Mouse (Mus musculus) stomach, embryonic 16.5 days (tissue): Measurements from ENCODE around the gene Ankrd33. TPM values are rescaled to one million over a fixed set of nuclear protein-coding genes. Genes with fewer than 3 reads are reported as not detected.

ENCODE experiments used
- ATAC-seq: fragments of 200-750 bp; cut with Nextera tagmentation; 2 replicates; pipeline ENCODE4 v1.8.0; 2017; ENCODE audit warnings: moderate number of reproducible peaks, moderate TSS enrichment; ENCODE audit not compliant: insufficient read depth, low FRiP score
- H3K27ac ChIP-seq: fragments of 300-500 bp; sonication (generic); 2 replicates; pipeline ENCODE4 v1.5.1; 2014; ENCODE audit warnings: low read length
- H3K27me3 ChIP-seq: fragments of 300-500 bp; sonication (generic); 2 replicates; pipeline ENCODE4 v1.6.1; 2014; ENCODE audit warnings: low read length, control low read depth, mixed read lengths; ENCODE audit not compliant: control insufficient read depth, insufficient read depth
- H3K36me3 ChIP-seq: fragments of 300-500 bp; sonication (generic); 2 replicates; pipeline ENCODE4 v1.6.1; 2014; ENCODE audit warnings: low read length; ENCODE audit not compliant: control insufficient read depth, insufficient read depth
- H3K4me1 ChIP-seq: fragments of 300-500 bp; sonication (generic); 2 replicates; pipeline ENCODE4 v1.6.1; 2014; ENCODE audit warnings: low read length, control low read depth, mixed read lengths; ENCODE audit not compliant: control insufficient read depth, insufficient read depth
- H3K4me2 ChIP-seq: fragments of 300-500 bp; sonication (generic); 2 replicates; pipeline ENCODE4 v1.6.1; 2014; ENCODE audit warnings: low read depth, low read length, mixed read lengths
- H3K4me3 ChIP-seq: fragments of 300-500 bp; sonication (generic); replicated peaks from 2 replicates; pipeline ENCODE4 v1.5.1; 2014; ENCODE audit warnings: mild to moderate bottlenecking, low read length
- H3K9ac ChIP-seq: fragments of 300-500 bp; sonication (generic); 2 replicates; pipeline ENCODE4 v1.6.1; 2014; ENCODE audit warnings: low read length
- H3K9me3 ChIP-seq: fragments of 300-500 bp; sonication (generic); replicated peaks from 2 replicates; pipeline ENCODE4 v1.6.1; 2016; ENCODE audit warnings: low read length, control low read depth; ENCODE audit not compliant: control insufficient read depth
- WGBS: fragments of 180-500 bp; shearing (Covaris S2); extraction: QIAGEN DNeasy Blood & Tissue Kit; methylation state at CpG from one replicate; pipeline ENCODE4 v1.1.7; 2014; 5-methylcytosine and 5-hydroxymethylcytosine counted together
- polyA plus RNA-seq: library from polyadenylated mRNA; unstranded; fragments of >200 nt; fragmentation: Nextera tagmentation; extraction: Ambion mirVana; gene quantifications from 2 replicates; pipeline ENCODE4 v1.2.1, GENCODE M21; 2015

Gene Ankrd33
- polyA plus RNA-seq, 1 experiment from 2014 or later: not detected

DNA sequence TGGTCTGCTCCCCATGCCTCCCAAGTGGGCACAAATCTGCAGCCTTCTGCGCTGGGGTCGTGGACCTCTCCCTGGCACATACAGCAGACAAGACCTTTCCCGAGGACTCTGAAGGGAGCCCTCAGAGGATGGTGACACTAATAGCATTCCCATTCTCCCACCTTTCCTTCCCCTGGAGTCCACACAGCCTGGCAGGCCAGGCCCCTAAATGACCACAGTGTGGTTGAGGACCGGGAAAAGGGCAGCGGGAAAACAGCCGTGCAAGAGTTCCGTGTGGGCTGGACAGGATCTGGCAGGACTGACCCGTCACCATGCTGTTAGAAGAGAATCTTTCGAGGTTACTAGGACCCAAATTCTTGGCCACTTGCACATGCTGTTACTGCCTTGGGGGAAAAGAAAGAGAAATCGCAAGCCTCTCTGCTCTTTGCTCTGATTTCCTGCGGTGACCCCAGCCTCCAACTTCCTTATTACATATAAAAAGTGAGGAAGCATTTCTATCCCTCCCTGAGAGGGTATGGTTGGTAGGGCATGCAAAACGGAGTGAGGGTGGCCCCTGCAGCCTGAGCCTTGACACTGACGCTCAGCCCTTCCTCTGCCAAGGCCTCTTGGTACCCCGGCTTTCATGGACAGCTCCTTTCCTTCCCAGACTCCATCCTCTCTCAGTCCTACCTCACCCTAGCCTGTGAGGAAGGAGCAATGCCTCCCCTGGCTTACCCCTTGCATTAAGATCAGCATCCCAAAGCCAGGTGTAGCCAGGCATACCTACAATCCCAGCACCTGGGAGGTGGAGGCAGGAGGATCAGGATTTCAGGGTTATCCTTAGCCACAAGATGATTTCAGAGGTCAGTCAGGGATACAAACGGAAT, 30.8 kb downstream of the Ankrd33 start:
- H3K36me3 ChIP-seq: no peaks in the 10 kb centered on the region
- peak overlapping the region; percentile 58 for H3K9ac ChIP-seq
- peak overlapping the region; percentile 94 for H3K27ac ChIP-seq
- peak overlapping the region; percentile 47 for H3K4me2 ChIP-seq
- H3K4me3 ChIP-seq: no peak overlapping the region
- 57% methylated on average over 15 of the region's 15 CpGs for WGBS
- no peak for ATAC-seq
- no peaks in the 10 kb centered on the region for H3K27me3 ChIP-seq
- no peaks in the 10 kb centered on the region for H3K9me3 ChIP-seq
- H3K4me1 ChIP-seq: peaks cover 53% of the 10 kb centered on the region

DNA sequence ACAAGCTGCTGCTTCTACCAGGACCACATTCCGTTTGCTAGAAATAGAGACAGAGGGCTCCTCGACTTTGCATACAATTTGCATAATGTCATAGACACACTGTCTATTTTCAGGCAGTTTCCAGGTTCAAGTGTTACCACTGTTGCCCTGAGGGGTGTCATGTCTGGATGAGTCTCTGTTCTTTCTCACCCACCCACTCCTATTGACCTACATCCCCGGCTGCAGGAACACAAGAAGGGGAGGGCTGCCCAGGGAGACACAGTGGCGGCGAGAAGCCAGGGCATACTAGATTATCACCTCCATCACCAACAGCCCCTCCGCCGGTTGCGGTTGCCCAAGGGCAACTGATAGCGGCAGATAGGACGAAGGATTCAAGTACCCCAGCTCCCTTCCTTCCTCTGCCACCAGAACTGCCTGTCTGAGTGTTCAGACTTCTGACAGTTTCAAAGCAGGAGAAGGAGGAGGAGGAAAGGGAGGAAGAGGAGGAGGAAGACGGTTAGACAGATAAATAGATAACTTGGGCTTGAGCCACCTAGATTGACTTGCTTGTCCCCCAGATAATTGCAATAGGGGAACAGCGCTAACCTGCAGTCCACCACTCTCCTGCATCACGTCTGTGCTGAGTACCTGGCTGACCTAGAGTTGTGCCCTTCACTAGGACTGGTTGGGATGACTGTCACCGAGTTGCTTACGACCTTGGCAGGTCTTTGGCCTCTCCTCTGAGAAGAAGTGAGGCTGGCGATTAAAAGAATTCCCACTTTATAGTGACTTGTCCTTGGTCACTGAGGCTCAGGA, 31.8 kb downstream of the Ankrd33 start:
- 65% methylated on average over 16 of the region's 16 CpGs for WGBS
- peak overlapping the region; percentile 94; the same call in 1 of the 2 replicates for H3K27ac ChIP-seq
- H3K9me3 ChIP-seq: no peaks in the 10 kb centered on the region
- H3K27me3 ChIP-seq: no peaks in the 10 kb centered on the region
- H3K36me3 ChIP-seq: no peaks in the 10 kb centered on the region
- no peak overlapping the region for H3K4me2 ChIP-seq
- peak overlapping the region; percentile 23; the same call in 1 of the 2 replicates for H3K9ac ChIP-seq
- ATAC-seq: no peak
- peaks cover 53% of the 10 kb centered on the region for H3K4me1 ChIP-seq
- H3K4me3 ChIP-seq: no peak overlapping the region

DNA sequence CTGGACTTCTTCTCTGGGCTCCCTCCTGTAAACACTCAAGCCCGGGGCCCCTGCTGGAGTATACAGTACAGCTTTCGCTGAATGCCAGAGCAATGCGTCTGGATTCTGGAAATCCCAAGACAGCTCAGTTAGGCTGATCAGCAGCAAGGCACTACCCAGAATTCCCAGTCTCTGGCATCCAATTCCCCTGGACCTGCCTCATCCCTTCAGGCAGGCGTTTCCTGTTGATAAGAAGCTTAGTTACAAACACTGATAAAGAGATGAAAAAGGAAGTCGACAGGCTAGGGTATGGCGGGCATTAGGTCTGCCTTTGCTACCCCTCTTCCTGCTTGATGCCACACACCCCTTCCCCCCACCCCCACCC, 32.3 kb downstream of the Ankrd33 start:
- no peaks in the 10 kb centered on the region for H3K27me3 ChIP-seq
- no peak for ATAC-seq
- peaks cover 49% of the 10 kb centered on the region for H3K4me1 ChIP-seq
- 0 out of 2 replicates have a peak overlapping the region, but pooled peaks have one; percentile 23 for H3K9ac ChIP-seq
- WGBS: 16% methylated on average over 6 of the region's 6 CpGs
- H3K4me3 ChIP-seq: no peak overlapping the region
- peak overlapping the region; percentile 31 for H3K27ac ChIP-seq
- no peaks in the 10 kb centered on the region for H3K36me3 ChIP-seq
- no peak overlapping the region for H3K4me2 ChIP-seq
- no peaks in the 10 kb centered on the region for H3K9me3 ChIP-seq

DNA sequence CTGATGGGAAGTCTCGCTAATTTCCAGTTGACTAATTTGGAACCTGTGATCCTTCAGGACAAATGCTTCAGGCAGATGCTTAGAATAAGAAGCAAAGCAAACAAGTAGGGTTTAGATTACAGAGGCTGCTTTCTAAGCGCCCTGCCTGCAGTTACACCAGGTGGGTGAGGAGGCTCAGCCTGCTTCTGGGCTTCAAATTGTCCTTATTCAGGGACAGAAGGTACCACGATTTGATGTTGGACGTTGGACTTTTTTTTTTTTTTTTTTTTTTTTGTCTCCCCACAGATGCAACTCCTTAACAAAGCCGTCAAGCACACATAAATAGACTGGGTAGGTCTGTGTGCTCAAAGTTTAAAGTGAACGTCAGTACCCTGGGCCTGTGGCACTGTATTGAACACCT, 33.0 kb downstream of the Ankrd33 start:
- whole genome bisulfite sequencing: 50% methylated on average over 6 of the region's 6 CpGs
- Histone ChIP-seq H3K36me3 (no peaks in the 10 kb centered on the region), H3K27ac (no peak overlapping the region), H3K9ac (no peak overlapping the region), H3K4me1 (peaks cover 42% of the 10 kb centered on the region), H3K4me3 (no peak overlapping the region), H3K4me2 (no peak overlapping the region), H3K27me3 (no peaks in the 10 kb centered on the region), H3K9me3 (no peaks in the 10 kb centered on the region)
- no peak for ATAC-seq

DNA sequence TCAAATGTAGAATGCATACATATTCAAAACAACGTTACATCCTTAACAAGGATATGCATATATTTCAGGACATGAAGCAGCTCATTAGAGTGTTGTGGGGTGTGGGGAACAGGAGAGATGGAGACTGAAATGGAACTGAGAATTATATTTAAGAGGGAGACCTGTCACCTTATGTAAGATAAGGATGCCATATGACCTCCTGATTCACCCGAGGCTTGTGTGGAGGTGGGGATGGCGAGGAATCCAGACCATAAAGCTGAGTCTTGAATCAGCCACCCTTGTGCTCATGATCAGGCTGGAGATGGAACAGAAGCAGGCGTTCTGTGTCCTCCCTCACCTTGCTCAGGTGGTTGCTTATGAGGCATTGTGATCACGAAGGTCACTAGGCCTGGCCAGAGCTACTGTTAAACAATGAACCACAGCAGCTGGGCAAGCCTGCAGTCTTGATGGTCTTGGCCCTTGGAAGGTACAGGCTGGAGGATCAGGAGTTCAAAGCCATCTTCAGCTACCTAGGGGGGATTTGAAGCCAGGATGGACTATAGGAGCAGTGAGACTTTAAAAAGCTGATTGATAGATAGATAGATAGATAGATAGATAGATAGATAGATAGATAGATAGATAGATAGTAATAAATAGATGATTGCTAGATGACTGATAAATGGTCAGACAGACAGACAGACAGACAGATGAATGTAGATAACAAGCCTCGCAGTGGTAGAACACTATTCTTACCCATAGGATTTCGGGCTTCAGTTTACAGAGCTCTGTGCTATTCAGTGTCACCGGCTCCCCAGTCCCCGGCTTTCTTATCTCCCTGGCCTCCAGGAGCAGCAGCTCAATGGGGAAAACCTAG, 36.1 kb downstream of the Ankrd33 start:
- H3K9ac ChIP-seq: no peak overlapping the region
- no peak for ATAC-seq
- no peaks in the 10 kb centered on the region for H3K9me3 ChIP-seq
- no peak overlapping the region for H3K4me3 ChIP-seq
- WGBS: 65% methylated on average over 9 of the region's 9 CpGs
- no peaks in the 10 kb centered on the region for H3K36me3 ChIP-seq
- no peak overlapping the region for H3K4me2 ChIP-seq
- H3K4me1 ChIP-seq: peaks cover 20% of the 10 kb centered on the region
- no peak overlapping the region for H3K27ac ChIP-seq
- H3K27me3 ChIP-seq: no peaks in the 10 kb centered on the region

DNA sequence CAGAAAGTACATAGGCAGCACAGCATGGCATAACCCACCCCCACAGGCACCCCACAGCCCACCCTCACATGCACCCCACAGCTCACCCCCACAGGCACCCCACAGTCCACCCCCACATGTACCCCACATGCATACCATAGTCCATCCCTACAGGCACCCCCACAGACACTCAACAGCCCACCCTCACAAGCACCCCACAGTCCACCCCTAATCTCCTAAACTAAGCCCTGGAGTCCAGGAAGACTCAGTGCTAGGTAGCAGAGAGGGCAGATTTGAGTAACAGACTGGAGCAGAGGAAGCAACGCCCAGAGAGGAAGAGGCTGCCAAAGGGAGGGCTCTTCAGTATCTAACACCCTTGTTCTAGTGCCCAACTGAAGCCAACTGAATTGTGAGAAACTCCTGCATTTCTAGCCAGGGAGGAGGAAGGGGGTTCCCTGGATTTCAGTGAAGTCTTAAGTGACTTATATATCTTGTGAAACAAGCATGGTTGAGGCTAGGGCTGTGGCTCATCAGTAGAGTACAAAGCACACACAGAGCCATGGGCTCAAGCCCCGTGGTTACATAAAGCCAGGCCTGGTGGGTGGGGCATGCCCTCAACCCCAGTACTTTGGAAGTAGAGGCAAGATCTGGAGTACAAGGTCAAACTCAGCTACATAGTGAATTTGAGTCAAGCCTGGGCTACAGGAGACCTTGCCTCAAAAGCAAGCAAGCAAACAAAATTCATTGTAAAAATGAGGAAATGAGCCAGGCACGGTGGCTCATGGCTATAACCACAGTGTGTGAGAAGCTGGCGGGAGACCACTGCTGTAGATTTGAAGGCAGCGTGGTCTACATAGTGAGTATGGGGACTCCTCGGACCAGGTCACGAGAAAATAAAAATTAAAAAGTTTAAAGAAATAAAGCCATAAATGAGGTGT, 39.4 kb downstream of the Ankrd33 start:
- Histone ChIP-seq H3K4me1 (no peaks in the 10 kb centered on the region), H3K27ac (no peak overlapping the region; the same call in 1 of the 2 replicates), H3K9me3 (no peaks in the 10 kb centered on the region; the same call in 1 of the 2 replicates), H3K9ac (no peak overlapping the region), H3K27me3 (no peaks in the 10 kb centered on the region), H3K4me2 (no peak overlapping the region), H3K4me3 (no peak overlapping the region), H3K36me3 (0 out of 2 replicates have a peak, but pooled peaks cover 3% of the 10 kb centered on the region)
- WGBS: 71% methylated on average over 7 of the region's 7 CpGs
- 0 out of 2 replicates have a peak, but pooled peaks have one; percentile 25 for ATAC-seq

DNA sequence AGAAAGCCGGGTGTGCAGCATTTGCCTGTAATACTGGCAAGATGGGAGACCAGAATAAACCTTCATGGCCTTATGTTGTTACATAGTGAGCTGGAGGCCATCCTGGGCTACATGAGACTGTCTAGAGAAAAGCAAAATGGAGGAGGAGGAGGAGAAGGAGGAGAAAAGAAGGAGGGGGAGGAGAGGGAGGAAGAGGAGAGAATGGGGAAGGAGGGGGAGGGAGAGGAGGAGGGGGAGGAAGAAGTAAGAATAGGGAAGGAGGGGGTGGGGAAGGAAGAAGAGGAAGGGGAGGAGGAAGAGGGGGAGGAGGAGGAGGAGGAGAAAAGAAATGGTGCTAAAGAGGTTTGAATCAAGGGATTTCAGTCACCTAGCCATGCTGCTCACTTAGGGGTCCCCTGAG, 44.6 kb downstream of the Ankrd33 start:
- Histone ChIP-seq H3K27me3 (no peaks in the 10 kb centered on the region), H3K9ac (no peak overlapping the region), H3K9me3 (no peaks in the 10 kb centered on the region; the same call in 1 of the 2 replicates), H3K27ac (no peak overlapping the region), H3K4me3 (no peak overlapping the region), H3K36me3 (0 out of 2 replicates have a peak, but pooled peaks cover 3% of the 10 kb centered on the region), H3K4me1 (peaks cover 34% of the 10 kb centered on the region), H3K4me2 (no peak overlapping the region)
- WGBS: 31% methylated on average over 1 of the region's 1 CpGs
- ATAC-seq: no peak

DNA sequence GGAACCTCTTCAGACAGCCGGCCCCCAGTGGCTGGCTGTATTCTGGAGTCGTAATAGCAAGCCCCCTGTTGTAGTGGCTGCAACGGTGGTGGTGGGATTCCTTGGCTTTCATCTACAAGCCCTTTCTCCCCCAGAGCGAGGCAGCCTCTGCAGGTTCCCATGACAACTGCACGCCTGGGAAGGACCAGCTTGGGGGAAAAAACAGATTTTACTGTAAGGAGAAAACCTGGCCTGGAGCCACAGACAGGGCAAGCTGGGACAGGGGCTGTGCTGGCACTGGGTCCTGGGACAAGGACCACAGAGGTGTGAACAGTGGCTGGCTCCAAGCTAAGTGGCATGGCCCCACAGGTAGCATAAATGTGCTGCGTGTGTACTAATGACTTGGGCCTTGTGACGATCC, 45.0 kb downstream of the Ankrd33 start:
- no peak overlapping the region for H3K9ac ChIP-seq
- 30% methylated on average over 7 of the region's 7 CpGs for WGBS
- H3K4me2 ChIP-seq: no peak overlapping the region
- H3K27ac ChIP-seq: peak overlapping the region; percentile 58
- H3K4me3 ChIP-seq: no peak overlapping the region
- no peak for ATAC-seq
- H3K36me3 ChIP-seq: 0 out of 2 replicates have a peak, but pooled peaks cover 3% of the 10 kb centered on the region
- peaks cover 34% of the 10 kb centered on the region for H3K4me1 ChIP-seq
- H3K9me3 ChIP-seq: no peaks in the 10 kb centered on the region; the same call in 1 of the 2 replicates
- H3K27me3 ChIP-seq: no peaks in the 10 kb centered on the region
